In the genomic region with DNA sequence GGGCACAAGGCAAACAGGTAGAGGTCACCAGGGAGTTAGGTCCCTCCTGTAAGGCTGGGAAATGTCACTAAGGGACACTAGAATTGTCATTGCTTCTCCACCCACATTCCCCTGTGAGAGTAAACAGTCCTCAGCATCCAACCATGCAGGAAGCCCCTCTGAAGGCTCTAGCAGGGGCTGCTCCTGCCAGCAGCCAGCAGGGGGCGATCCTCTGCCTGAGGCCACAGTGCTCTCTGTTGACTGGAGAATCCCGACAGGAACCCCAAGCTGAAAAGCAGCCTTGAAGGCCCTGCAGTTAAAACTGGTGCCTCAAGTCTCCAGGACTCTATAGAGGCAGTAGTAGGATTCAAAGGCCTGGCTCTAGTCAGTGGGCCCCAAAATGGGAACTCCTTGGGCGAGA, we compare ENCODE assay signal across 9 mouse cellular contexts. TPM values are rescaled to one million over a fixed set of nuclear protein-coding genes. Genes with fewer than 3 reads are reported as not detected.
A peak's percentile ranks its signal among the peaks of the same experiment; 100 is the strongest.
DNase-seq lines count a peak whose midpoint lies in the region; ATAC-seq lines count a peak whose summit lies in the region.
"Had no signal": no experiment of that assay in that cellular context is flagged by ENCODE, and none has a peak within 500 bp of the region (broad histone marks: within the 10 kb centered on the region; RNA-seq: fewer than 3 reads in every experiment).

No protein-coding gene starts in this region.

- no peak overlapping the region for H3K4me3 ChIP-seq in midbrain, embryonic 14.5 days (replicated peaks; ENCODE audit: low read depth, low read length)
- H3K4me3 ChIP-seq in midbrain, embryonic 16.5 days (ENCODE audit: low read depth, low read length) = no peak overlapping the region

- no peak overlapping the region for H3K9ac ChIP-seq in midbrain, embryonic 14.5 days (replicated peaks; ENCODE audit: low read length)
- H3K9ac ChIP-seq in midbrain, embryonic 16.5 days (ENCODE audit: low read depth, low read length) = no peak overlapping the region

- H3K4me2 ChIP-seq in midbrain, embryonic 14.5 days (ENCODE audit: low read length) = no peak overlapping the region
- no peak overlapping the region for H3K4me2 ChIP-seq in midbrain, embryonic 16.5 days (ENCODE audit: low read length)

- H3K27ac ChIP-seq in midbrain, embryonic 14.5 days (replicated peaks; ENCODE audit: low read depth, low read length) = no peak overlapping the region
- no peak overlapping the region for H3K27ac ChIP-seq in midbrain, embryonic 16.5 days (ENCODE audit: low read length)

- H3K4me1 ChIP-seq in midbrain, embryonic 14.5 days (ENCODE audit: control insufficient read depth, insufficient read depth, low read length) = no peaks in the 10 kb centered on the region
- H3K4me1 ChIP-seq in midbrain, embryonic 16.5 days (ENCODE audit: control insufficient read depth, insufficient read depth, low read length) = no peaks in the 10 kb centered on the region

- H3K9me3 ChIP-seq in midbrain, embryonic 14.5 days (ENCODE audit: control insufficient read depth, low read length) = no peaks in the 10 kb centered on the region
- H3K9me3 ChIP-seq in midbrain, embryonic 16.5 days (replicated peaks; ENCODE audit: control insufficient read depth, low read length, poor library complexity, severe bottlenecking) = no peaks in the 10 kb centered on the region

- H3K27me3 ChIP-seq in midbrain, embryonic 14.5 days (ENCODE audit: control insufficient read depth, insufficient read depth, low read length) = no peaks in the 10 kb centered on the region
- no peaks in the 10 kb centered on the region for H3K27me3 ChIP-seq in midbrain, embryonic 16.5 days (ENCODE audit: control insufficient read depth, insufficient read depth, low read depth, low read length)
- H3K27me3 ChIP-seq in splenic B cell, adult 2 months (ENCODE audit: control insufficient read depth, insufficient read depth, low read length, poor library complexity, severe bottlenecking) = no peaks in the 10 kb centered on the region

- DNase-seq in gastrocnemius, postnatal 10 days = peak; percentile 26
- DNase-seq in gastrocnemius, postnatal 14 days = no peak
- DNase-seq in midbrain, embryonic 14.5 days = peak; percentile 59
- peak; percentile 17 for DNase-seq in embryo, embryonic 11.5 days (ENCODE audit: low read depth, low spot score)
- DNase-seq in splenic B cell, adult 2 months (ENCODE audit: low read depth, low spot score) = peak; percentile 32
- DNase-seq in left cerebral cortex, adult 8-10 months (ENCODE audit: low spot score in 2 of 2) = no peak

- H3K36me3 ChIP-seq in midbrain, embryonic 14.5 days (ENCODE audit: control insufficient read depth, insufficient read depth, low read length) = peaks cover 100% of the 10 kb centered on the region
- peaks cover 73% of the 10 kb centered on the region for H3K36me3 ChIP-seq in midbrain, embryonic 16.5 days (ENCODE audit: control insufficient read depth, insufficient read depth, low read length)
- peaks cover 24% of the 10 kb centered on the region for H3K36me3 ChIP-seq in splenic B cell, adult 2 months (ENCODE audit: control insufficient read depth, insufficient read depth, low read length, poor library complexity, severe bottlenecking)

- no peak for ATAC-seq in midbrain, embryonic 14.5 days (ENCODE audit: low FRiP score, low TSS enrichment)
- no peak for ATAC-seq in midbrain, embryonic 16.5 days
- ATAC-seq in cerebellum, adult (ENCODE audit: insufficient number of reproducible peaks, low FRiP score, low TSS enrichment) = no peak

- 41% methylated on average over 3 of the region's 3 CpGs for WGBS in midbrain, embryonic 14.5 days
- 42% methylated on average over 3 of the region's 3 CpGs for WGBS in midbrain, embryonic 16.5 days

- intact Hi-C loops in gastrocnemius, postnatal 14 days (cut with DNase I; ENCODE audit: low total_unique reads) = no loop called here

RNA-seq across cellular contexts. Expression of gene Dhx38, which starts 14.0 kb away (rescaled TPM):
- 10 to 100 TPM; 12.9 to 13.6 TPM for total RNA-seq in gastrocnemius, postnatal 10 days (2021)
- 10 to 100 TPM; 10.1 to 10.3 TPM for total RNA-seq in gastrocnemius, postnatal 14 days (2021)
- polyA plus RNA-seq in midbrain, embryonic 14.5 days (2014; fragmentation: Nextera tagmentation; extraction: Ambion mirVana) = 15.6 and 15.8 TPM in 2 replicates
- 17.9 and 18.5 TPM in 2 replicates for polyA plus RNA-seq in midbrain, embryonic 16.5 days (2015; fragmentation: Nextera tagmentation; extraction: Ambion mirVana)
- total RNA-seq in left cerebral cortex, adult 8-10 months (2022) = 10 to 100 TPM; 27.0 to 29.0 (median 28.0) TPM

RNA-seq across cellular contexts. Expression of gene Txnl4b, which starts 14.0 kb away (rescaled TPM):
- 1 to 10 TPM; 6.9 to 7.7 TPM for total RNA-seq in gastrocnemius, postnatal 10 days (2021)
- total RNA-seq in gastrocnemius, postnatal 14 days (2021) = 1 to 10 TPM; 6.2 to 6.4 TPM
- 27.6 and 33.3 TPM in 2 replicates for polyA plus RNA-seq in midbrain, embryonic 14.5 days (2014; fragmentation: Nextera tagmentation; extraction: Ambion mirVana)
- polyA plus RNA-seq in midbrain, embryonic 16.5 days (2015; fragmentation: Nextera tagmentation; extraction: Ambion mirVana) = 28.0 and 28.9 TPM in 2 replicates
- 10 to 100 TPM; 17.0 to 19.4 (median 18.4) TPM for total RNA-seq in left cerebral cortex, adult 8-10 months (2022)

RNA-seq across cellular contexts. Expression of gene Hp, which starts 27.3 kb away (rescaled TPM):
- total RNA-seq in gastrocnemius, postnatal 10 days (2021) = 1 to 10 TPM; 8.3 to 9.7 TPM
- total RNA-seq in gastrocnemius, postnatal 14 days (2021) = 1 to 10 TPM; 2.1 to 4.7 TPM
- not detected in 2 replicates for polyA plus RNA-seq in midbrain, embryonic 14.5 days (2014; fragmentation: Nextera tagmentation; extraction: Ambion mirVana)
- polyA plus RNA-seq in midbrain, embryonic 16.5 days (2015; fragmentation: Nextera tagmentation; extraction: Ambion mirVana) = 0.17 and 0.40 TPM in 2 replicates
- total RNA-seq in left cerebral cortex, adult 8-10 months (2022) = under 1 TPM in 1 of 4 experiments, not detected in 3; 0.28 TPM

RNA-seq across cellular contexts. Expression of gene Dhodh, which starts 56.8 kb away (rescaled TPM):
- total RNA-seq in gastrocnemius, postnatal 10 days (2021) = 10 to 100 TPM; 13.1 to 13.4 TPM
- 10 to 100 TPM; 10.8 to 11.2 TPM for total RNA-seq in gastrocnemius, postnatal 14 days (2021)
- polyA plus RNA-seq in midbrain, embryonic 14.5 days (2014; fragmentation: Nextera tagmentation; extraction: Ambion mirVana) = 28.7 and 31.1 TPM in 2 replicates
- 29.7 and 35.7 TPM in 2 replicates for polyA plus RNA-seq in midbrain, embryonic 16.5 days (2015; fragmentation: Nextera tagmentation; extraction: Ambion mirVana)
- 10 to 100 TPM; 21.0 to 24.2 (median 23.3) TPM for total RNA-seq in left cerebral cortex, adult 8-10 months (2022)

RNA-seq across cellular contexts. Expression of gene Pmfbp1, which starts 57.8 kb away (rescaled TPM):
- not detected for total RNA-seq in gastrocnemius, postnatal 10 days (2021)
- under 1 TPM in 1 of 2 experiments, not detected in 1; 0.06 TPM for total RNA-seq in gastrocnemius, postnatal 14 days (2021)
- polyA plus RNA-seq in midbrain, embryonic 14.5 days (2014; fragmentation: Nextera tagmentation; extraction: Ambion mirVana) = 3.3 and 3.5 TPM in 2 replicates
- 1.7 and 2.1 TPM in 2 replicates for polyA plus RNA-seq in midbrain, embryonic 16.5 days (2015; fragmentation: Nextera tagmentation; extraction: Ambion mirVana)
- total RNA-seq in left cerebral cortex, adult 8-10 months (2022) = under 1 TPM; 0.11 to 0.40 (median 0.28) TPM
- polyA plus RNA-seq: large intestine, adult 2 months had no signal

Comparison
In these comparisons a context has a peak if more than half of its experiments do, and no peak if none do; other contexts are left out.
1. DNase-seq: peak in gastrocnemius, postnatal 10 days (single experiment), midbrain, embryonic 14.5 days (single experiment), embryo, embryonic 11.5 days (single experiment) and splenic B cell, adult 2 months (single experiment); none in gastrocnemius, postnatal 14 days (single experiment) and left cerebral cortex, adult 8-10 months (0 of 2).